Mouse (Mus musculus) gastrocnemius, adult 2 months (tissue): Measurements from ENCODE around the gene Srrd. TPM values are rescaled to one million over a fixed set of nuclear protein-coding genes. Genes with fewer than 3 reads are reported as not detected.

ENCODE experiments used
- DNase-seq: peaks from one replicate; pipeline ENCODE4 v3.0.0; 2022
- H3K27ac ChIP-seq: fragments of 200-600 bp; 2 replicates; pipeline ENCODE4 v1.8.1; 2022; ENCODE audit warnings: mild to moderate bottlenecking
- H3K4me3 ChIP-seq: fragments of 200-600 bp; 2 replicates; pipeline ENCODE4 v1.8.1; 2022; ENCODE audit warnings: mild to moderate bottlenecking, moderate library complexity
- CTCF ChIP-seq: fragments of 200-600 bp; IDR thresholded peaks from 2 replicates; pipeline ENCODE4 v1.8.1; 2022; ENCODE audit warnings: antibody characterized with exemption, mild to moderate bottlenecking, moderate library complexity
- intact Hi-C: fragments of 180-260 bp; cut with DNase I; formaldehyde crosslinking; loops from one replicate; pipeline ENCODE4 v1.15.1; 2025
- total RNA-seq, 2 experiments: library from RNA; stranded (reverse); gene quantifications; 2 replicates each; pipeline ENCODE4 v1.2.3; 2021

The Srrd gene
- total RNA-seq, 2 experiments from 2014 or later, result 4.2 to 5.6 TPM

DNA sequence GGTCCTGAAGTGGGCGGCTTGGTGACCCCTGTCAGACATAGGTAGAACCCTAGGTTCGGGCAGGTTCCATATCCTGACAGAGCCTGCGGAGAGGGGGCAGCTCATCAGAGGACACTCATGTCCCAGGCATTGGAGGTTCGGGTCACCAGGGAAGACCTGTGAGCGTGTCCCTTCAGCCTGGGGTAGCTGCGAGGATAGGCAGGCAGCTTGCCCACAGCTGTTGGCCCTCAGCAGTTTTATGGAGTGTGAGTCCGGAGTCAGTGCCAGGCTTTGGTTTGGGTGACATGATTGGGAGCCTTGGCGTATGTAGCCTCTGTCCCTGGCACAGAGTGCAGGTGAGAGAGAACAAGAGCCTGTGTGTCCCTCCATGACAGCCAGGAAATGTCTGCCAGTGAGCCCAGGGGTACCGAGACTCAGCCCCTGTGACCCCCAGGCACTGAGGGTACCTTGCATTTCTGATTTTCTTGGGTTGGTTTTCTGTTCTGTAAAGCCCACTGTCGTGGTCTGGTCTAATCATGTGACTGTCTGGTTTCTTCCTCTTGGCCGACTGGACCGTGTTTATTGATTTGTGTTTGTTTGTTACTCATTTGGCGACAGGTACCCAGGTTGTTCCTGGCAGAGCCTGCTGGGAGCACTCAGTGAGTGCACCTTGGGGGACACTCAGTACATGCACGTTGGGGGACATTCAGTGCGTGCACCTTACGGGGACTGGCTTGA, 52.9 kb downstream of the Srrd start:
- Histone ChIP-seq H3K4me3 (peak overlapping the region; percentile 62), H3K27ac (peak overlapping the region; percentile 84)
- no peak for TF ChIP-seq CTCF
- intact Hi-C loops, result loop anchor here (2.0 to 5.0 kb wide), 2 partner anchors 13 to 38 kb away; partner anchors contain the start of genes Cryba4 and Tpst2
- DNase-seq, result peak; percentile 93

DNA sequence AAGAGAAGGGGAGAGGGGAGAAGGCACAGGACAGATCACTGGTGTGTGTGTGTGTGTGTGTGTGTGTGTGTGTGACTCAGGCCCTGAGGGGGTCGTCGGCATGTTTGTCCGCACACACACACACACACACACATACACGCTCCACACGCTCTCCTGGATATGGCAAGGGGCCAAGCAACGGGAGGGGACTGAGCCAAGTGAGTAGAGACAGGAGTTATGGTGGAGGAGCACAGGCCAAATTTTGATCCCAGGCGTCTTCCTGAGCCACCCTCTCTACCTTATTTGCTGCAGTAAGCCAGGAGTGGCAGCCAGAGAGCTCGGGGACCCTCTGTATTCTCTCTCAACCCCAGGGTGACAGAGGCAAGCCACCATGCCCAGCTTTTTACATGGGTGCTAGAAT, 53.6 kb downstream of the Srrd start:
- peak overlapping the region; percentile 62 for H3K4me3 ChIP-seq
- TF ChIP-seq CTCF, result no peak
- H3K27ac ChIP-seq, result peak overlapping the region; percentile 84
- DNase-seq, result peak; percentile 49
- intact Hi-C loops, result no loop called here

DNA sequence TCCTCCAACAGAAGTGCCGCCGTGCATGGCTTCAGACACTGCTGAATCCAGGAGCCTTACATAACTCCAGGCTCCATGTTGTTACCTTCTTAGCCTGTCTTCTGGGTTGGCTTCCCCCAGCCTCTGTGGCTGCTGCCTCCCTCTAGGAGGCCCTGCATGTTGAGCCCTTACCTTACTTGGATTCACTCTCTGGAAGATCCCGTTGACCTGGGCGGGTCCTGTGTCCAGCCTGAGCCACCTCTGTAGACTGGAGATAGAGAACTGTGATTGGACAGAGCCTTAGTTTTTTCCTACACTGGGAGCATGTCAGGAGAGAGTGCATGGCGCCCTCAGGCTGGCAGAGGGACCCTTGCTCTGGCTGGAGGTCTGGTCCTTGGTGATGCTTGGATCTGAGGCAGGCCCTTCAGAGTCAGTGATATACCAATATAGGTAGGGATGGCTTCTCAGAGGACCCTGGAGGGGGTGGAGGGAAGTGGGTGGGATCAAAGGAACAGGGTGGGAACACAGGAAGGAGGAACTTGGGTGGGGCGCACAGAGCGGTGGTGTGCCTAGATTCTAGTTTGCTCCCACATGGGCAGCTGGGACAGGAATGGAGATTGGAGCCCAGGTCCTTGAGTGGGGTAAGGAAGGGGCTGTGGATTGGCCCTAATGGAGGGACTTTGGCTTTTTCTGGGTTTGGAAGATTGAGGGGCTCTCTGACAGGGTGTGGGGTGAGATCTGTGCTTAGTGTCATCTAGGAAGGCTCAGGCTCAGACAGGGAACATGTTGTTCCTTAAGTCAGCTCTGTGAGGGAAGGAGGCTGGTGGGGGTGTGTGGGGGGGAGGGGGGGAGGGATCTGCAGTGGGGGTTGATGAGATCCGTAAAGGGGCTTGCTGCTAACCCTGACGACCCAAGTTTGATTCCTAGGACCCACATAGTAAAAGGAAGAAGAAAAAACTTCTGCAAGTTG, 54.4 kb downstream of the Srrd start:
- DNase-seq, result no peak
- peak overlapping the region; percentile 77 for H3K27ac ChIP-seq
- peak overlapping the region; percentile 62 for H3K4me3 ChIP-seq
- intact Hi-C loops, result no loop called here
- TF ChIP-seq CTCF, result no peak

DNA sequence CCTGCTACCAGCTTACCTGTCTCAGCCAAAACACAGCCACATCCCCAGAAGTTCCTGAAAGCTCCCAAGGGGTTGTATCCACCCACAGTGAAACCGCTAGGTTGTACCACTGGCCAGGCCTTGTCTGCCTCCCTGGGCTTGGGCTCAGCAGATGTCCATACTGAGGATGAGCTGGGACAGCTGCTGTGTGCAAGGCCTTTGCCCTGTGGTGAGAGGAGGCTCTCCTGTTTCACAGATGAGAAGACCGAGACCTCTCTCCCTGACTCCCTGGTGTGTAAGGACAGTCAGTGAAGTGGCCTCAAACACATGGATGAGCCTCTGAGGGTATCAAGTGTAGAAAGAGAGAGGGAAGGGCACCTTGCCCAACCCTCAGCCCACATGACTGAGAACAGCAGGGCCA, 55.2 kb downstream of the Srrd start:
- peak overlapping the region; percentile 77 for H3K27ac ChIP-seq
- H3K4me3 ChIP-seq, result peak overlapping the region; percentile 62

More for the DNA sequence above, 55.2 kb downstream of the Srrd start:
- no peak for DNase-seq
- intact Hi-C loops, result no loop called here
- TF ChIP-seq CTCF, result no peak

Other genes starting within 250 kb of the Srrd start
- under 1 TPM in 1 of 2 experiments, not detected in 1; 0.86 TPM for gene Cryba4, start 90.5 kb downstream of the Srrd start, total RNA-seq
- gene Crybb1, start 87.2 kb downstream of the Srrd start, total RNA-seq, result 1 to 10 TPM; 1.6 to 3.7 TPM
- 10 to 100 TPM; 12.6 to 25.4 TPM for gene Tpst2, start 66.3 kb downstream of the Srrd start, total RNA-seq
- 10 to 100 TPM; 10.6 to 15.5 TPM for gene Tfip11, start 16.7 kb downstream of the Srrd start, total RNA-seq
- 1 to 10 TPM; 4.3 to 6.3 TPM for gene Hps4, start within 50 bp of the Srrd start, total RNA-seq
- gene Gm6583, start 13.0 kb upstream of the Srrd start, total RNA-seq, result not detected
- gene Asphd2, start 51.8 kb upstream of the Srrd start, total RNA-seq, result under 1 TPM; 0.17 to 0.18 TPM
- gene Gm6588, start 106.4 kb upstream of the Srrd start, total RNA-seq, result not detected
- not detected for gene Sez6l, start 234.1 kb upstream of the Srrd start, total RNA-seq